Mouse (Mus musculus) left cerebral cortex, adult 2 months (tissue): ENCODE results near the gene Mnt. TPM values are rescaled to one million over a fixed set of nuclear protein-coding genes. Genes with fewer than 3 reads are reported as not detected.
"Not testable (repeated sequence)": the region's sequence is repeated elsewhere in the genome, so short reads cannot be mapped to it uniquely, and the experiment has no call there.

Experiments used
- DNase-seq, 2 experiments: peaks; one replicate each; pipeline ENCODE4 v3.0.0; 2021 to 2022; ENCODE audit warnings: low spot score in 2 of 2, mixed read lengths in 1 of 2; ENCODE audit errors: extremely low spot score in 1 of 2
- H3K27ac ChIP-seq: fragments of 200-600 bp; 2 replicates; pipeline ENCODE4 v1.8.1; 2022
- H3K4me3 ChIP-seq: fragments of 200-600 bp; 2 replicates; pipeline ENCODE4 v1.8.1; 2022
- CTCF ChIP-seq: fragments of 200-600 bp; IDR thresholded peaks from 2 replicates; pipeline ENCODE4 v1.8.1; 2022; ENCODE audit warnings: antibody characterized with exemption, mild to moderate bottlenecking, moderate library complexity
- intact Hi-C: fragments of 180-260 bp; cut with DNase I; formaldehyde crosslinking; loops from one replicate; pipeline ENCODE4 v1.15.1; 2025
- long read RNA-seq, 2 experiments: library from polyadenylated mRNA; stranded (forward); transcript quantifications; one replicate each; pipeline ENCODE4 v2.0.0; 2021; ENCODE audit warnings: borderline mapping rate in 2 of 2
- total RNA-seq, 2 experiments: library from RNA; stranded (reverse); gene quantifications; 2 replicates each; pipeline ENCODE4 v1.2.3; 2021

Mnt gene
- 10 to 100 TPM; 32.4 to 37.3 TPM for total RNA-seq
- long read RNA-seq, experiment 1, full-length matches to known transcripts: 9 of 24 reads
- long read RNA-seq, experiment 1, partial matches to known transcripts: 2 of 24 reads
- long read RNA-seq, experiment 1, other reads (novel, unspliced or antisense): 13 of 24 reads
- long read RNA-seq, experiment 2, full-length matches to known transcripts: 7 of 30 reads
- long read RNA-seq, experiment 2, partial matches to known transcripts: 19 of 30 reads
- long read RNA-seq, experiment 2, other reads (novel, unspliced or antisense): 4 of 30 reads

GRCm38 (mm10) chr11:74830256-74831161 lies at the start of gene Mnt:
Gene Mnt (plus strand): TSS chr11:74830920.
- TF ChIP-seq CTCF: no peak; the same call in none of the 2 replicates
- intact Hi-C loops: loop anchor here (5.0 kb wide), 3 partner anchors 108 to 342 kb away; partner anchors contain the start of gene Pafah1b1
- DNase-seq: peak; percentile 95 to 99
- Histone ChIP-seq H3K4me3 (peak within 1 kb of the TSS; percentile 76), H3K27ac (peak within 1 kb of the TSS; percentile 96)

- DNase-seq: no peak
- Histone ChIP-seq H3K27ac (no peak overlapping the region), H3K4me3 (no peak overlapping the region)
- intact Hi-C loops: no loop called here
- TF ChIP-seq CTCF: no peak
Measured at GRCm38 (mm10) chr11:74792874-74793273, 37.8 kb upstream of the Mnt start.

- Histone ChIP-seq H3K4me3 (no peak overlapping the region), H3K27ac (no peak overlapping the region)
- DNase-seq: no peak
- TF ChIP-seq CTCF: no peak
- intact Hi-C loops: no loop called here
Measured at GRCm38 (mm10) chr11:74800658-74801057, 30.1 kb upstream of the Mnt start.

- DNase-seq: no peak
- TF ChIP-seq CTCF: no peak
- intact Hi-C loops: no loop called here
- no peak overlapping the region for H3K27ac ChIP-seq
- H3K4me3 ChIP-seq: no peak overlapping the region
Measured at GRCm38 (mm10) chr11:74804081-74804627, 26.6 kb upstream of the Mnt start.

- no peak overlapping the region for H3K27ac ChIP-seq
- no peak for DNase-seq
- H3K4me3 ChIP-seq: no peak overlapping the region
- intact Hi-C loops: no loop called here
- TF ChIP-seq CTCF: no peak
Measured at GRCm38 (mm10) chr11:74807246-74807882, 23.4 kb upstream of the Mnt start.

- DNase-seq: no peak
- Histone ChIP-seq H3K27ac (peak overlapping the region; percentile 20; the same call in 1 of the 2 replicates), H3K4me3 (no peak overlapping the region)
- TF ChIP-seq CTCF: no peak
- intact Hi-C loops: no loop called here
Measured at GRCm38 (mm10) chr11:74808251-74808853, 22.4 kb upstream of the Mnt start.

GRCm38 (mm10) chr11:74810134-74810533 lies 20.6 kb upstream of the Mnt start:
- intact Hi-C loops: loop anchor here (5.0 kb wide), 1 partner anchor 37 kb away; no protein-coding TSS in a partner anchor
- DNase-seq: no peak
- Histone ChIP-seq H3K4me3 (no peak overlapping the region), H3K27ac (no peak overlapping the region)
- peak; percentile 23 for TF ChIP-seq CTCF

GRCm38 (mm10) chr11:74811027-74811426 lies 19.7 kb upstream of the Mnt start:
- not testable (repeated sequence) for H3K27ac ChIP-seq, H3K4me3 ChIP-seq, DNase-seq
- intact Hi-C loops: loop anchor here (5.0 kb wide), 1 partner anchor 36 kb away; no protein-coding TSS in a partner anchor

- DNase-seq: no peak
- intact Hi-C loops: loop anchor here (5.0 kb wide), 1 partner anchor 36 kb away; no protein-coding TSS in a partner anchor
- Histone ChIP-seq H3K4me3 (no peak overlapping the region), H3K27ac (no peak overlapping the region)
- TF ChIP-seq CTCF: no peak
Measured at GRCm38 (mm10) chr11:74811538-74811937, 19.2 kb upstream of the Mnt start.

- intact Hi-C loops: no loop called here
- TF ChIP-seq CTCF: peak; percentile 43
- Histone ChIP-seq H3K27ac (no peak overlapping the region), H3K4me3 (no peak overlapping the region)
- no peak for DNase-seq
Measured at GRCm38 (mm10) chr11:74815795-74816194, 14.9 kb upstream of the Mnt start.

- H3K27ac ChIP-seq: no peak overlapping the region
- H3K4me3 ChIP-seq: no peak overlapping the region
- no peak for TF ChIP-seq CTCF
- intact Hi-C loops: loop anchor here (1.0 kb wide), 1 partner anchor 27 kb away; no protein-coding TSS in a partner anchor
- DNase-seq: no peak
Measured at GRCm38 (mm10) chr11:74820921-74821320, 9.8 kb upstream of the Mnt start.
